Comparison of ENCODE assay signal across 9 mouse cellular contexts in the genomic region with DNA sequence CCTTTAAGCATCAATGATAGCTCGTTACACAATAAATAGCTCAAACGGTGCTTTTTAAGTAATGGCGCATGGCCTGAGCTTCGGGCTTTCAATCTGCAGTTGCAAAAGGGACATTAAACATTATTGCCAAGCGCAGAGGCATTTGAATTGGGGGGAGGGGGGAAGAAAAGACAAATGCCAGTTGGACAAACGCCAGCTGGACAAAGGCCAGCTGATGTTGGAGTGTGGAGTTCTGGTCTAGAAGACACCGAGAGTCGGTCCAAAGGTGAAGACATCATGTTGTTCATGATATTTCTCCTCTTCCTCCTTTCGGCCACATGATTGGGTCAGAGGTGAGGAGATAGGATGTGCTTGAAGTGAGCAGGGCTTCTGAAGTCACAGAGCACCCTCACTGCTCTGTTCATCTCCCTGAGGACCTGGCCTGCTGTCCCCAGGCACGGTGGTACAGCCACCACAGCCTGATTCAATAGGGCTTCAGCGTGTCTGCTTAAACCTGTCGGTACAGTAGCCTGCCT.
A peak's percentile ranks its signal among the peaks of the same experiment; 100 is the strongest.
DNase-seq lines count a peak whose midpoint lies in the region.
"Had no signal": no experiment of that assay in that cellular context is flagged by ENCODE, and none has a peak within 500 bp of the region (broad histone marks: within the 10 kb centered on the region; RNA-seq: fewer than 3 reads in every experiment).

No protein-coding gene starts in this region.

- intact Hi-C loops in heart, postnatal 14 days (cut with DNase I), result no loop called here

- peak; percentile 52 for DNase-seq in adrenal gland, postnatal 14 days
- no peak for DNase-seq in adrenal gland, adult 2 months
- DNase-seq in lung, postnatal 4 days, result peak; percentile 11 to 32
- no peak for DNase-seq in lung, postnatal 25 days (ENCODE audit: low spot score)
- peak; percentile 55 for DNase-seq in kidney, adult 9 months
- DNase-seq in retina, embryonic 14.5 days (ENCODE audit: low spot score), result peak; percentile 52
- DNase-seq in heart, postnatal 14 days, result no peak
- no peak for DNase-seq in left cerebral cortex, adult 9 months (ENCODE audit: low spot score in 2 of 2)
- DNase-seq: liver, embryonic 13.5 days had no signal

Comparison
In these comparisons a context has a peak if more than half of its experiments do, and no peak if none do; other contexts are left out.
1. DNase-seq: peak in adrenal gland, postnatal 14 days (single experiment), lung, postnatal 4 days (2 of 2), kidney, adult 9 months (single experiment) and retina, embryonic 14.5 days (single experiment); none in adrenal gland, adult 2 months (single experiment), lung, postnatal 25 days (single experiment), heart, postnatal 14 days (0 of 2) and left cerebral cortex, adult 9 months (0 of 2).